Mouse (Mus musculus): ENCODE measurements at regions not wholly inside any gene's neighbourhood (a gene's known extent, or its start where the extent isn't known, plus 50 kb on each side); places are given as distances from the start of the nearest gene placed in this dataset.

GRCm38 (mm10) chr10:21517721-21518120, 75.2 kb upstream of the 1700020N01Rik start:
- Histone ChIP-seq H3K4me3 (ENCODE audit: low read depth, low read length) (no peak overlapping the region), H3K9ac (ENCODE audit: low read depth, low read length) (no peak overlapping the region), H3K9me3 (replicated peaks; ENCODE audit: control insufficient read depth, low read length) (no peaks in the 10 kb centered on the region), H3K27me3 (ENCODE audit: control insufficient read depth, insufficient read depth, low read length) (no peaks in the 10 kb centered on the region), H3K4me2 (no peak overlapping the region), H3K36me3 (ENCODE audit: control insufficient read depth, insufficient read depth, low read length) (no peaks in the 10 kb centered on the region), H3K4me1 (ENCODE audit: control insufficient read depth, insufficient read depth, low read length) (0 out of 2 replicates have a peak, but pooled peaks cover 3% of the 10 kb centered on the region), H3K27ac (ENCODE audit: low read depth, low read length) (no peak overlapping the region)
- 84% methylated on average over 6 of the region's 6 CpGs for WGBS (ENCODE audit: insufficient replicate concordance)
- ATAC-seq (replicated peaks; ENCODE audit: insufficient number of reproducible peaks, low FRiP score, low TSS enrichment): no peak

GRCm38 (mm10) chr10:21520854-21521253, 72.1 kb upstream of the 1700020N01Rik start:
- Histone ChIP-seq H3K4me3 (ENCODE audit: low read depth, low read length) (no peak overlapping the region), H3K27ac (ENCODE audit: low read depth, low read length) (no peak overlapping the region), H3K9me3 (replicated peaks; ENCODE audit: control insufficient read depth, low read length) (no peaks in the 10 kb centered on the region), H3K4me1 (ENCODE audit: control insufficient read depth, insufficient read depth, low read length) (0 out of 2 replicates have a peak, but pooled peaks cover 3% of the 10 kb centered on the region), H3K36me3 (ENCODE audit: control insufficient read depth, insufficient read depth, low read length) (no peaks in the 10 kb centered on the region), H3K27me3 (ENCODE audit: control insufficient read depth, insufficient read depth, low read length) (no peaks in the 10 kb centered on the region), H3K9ac (ENCODE audit: low read depth, low read length) (no peak overlapping the region), H3K4me2 (no peak overlapping the region)
- no peak for ATAC-seq (replicated peaks; ENCODE audit: insufficient number of reproducible peaks, low FRiP score, low TSS enrichment)
- WGBS (ENCODE audit: insufficient replicate concordance): 83% methylated on average over 9 of the region's 9 CpGs

- no peak overlapping the region for H3K4me3 ChIP-seq (ENCODE audit: low read depth, low read length)
- H3K4me1 ChIP-seq (ENCODE audit: control insufficient read depth, insufficient read depth, low read length): no peaks in the 10 kb centered on the region
- no peak overlapping the region for H3K4me2 ChIP-seq
- no peaks in the 10 kb centered on the region for H3K36me3 ChIP-seq (ENCODE audit: control insufficient read depth, insufficient read depth, low read length)
- no peaks in the 10 kb centered on the region for H3K9me3 ChIP-seq (replicated peaks; ENCODE audit: control insufficient read depth, low read length)
- no peak overlapping the region for H3K27ac ChIP-seq (ENCODE audit: low read depth, low read length)
- no peak overlapping the region for H3K9ac ChIP-seq (ENCODE audit: low read depth, low read length)
- no peaks in the 10 kb centered on the region for H3K27me3 ChIP-seq (ENCODE audit: control insufficient read depth, insufficient read depth, low read length)
- no peak for ATAC-seq (replicated peaks; ENCODE audit: insufficient number of reproducible peaks, low FRiP score, low TSS enrichment)
- WGBS (ENCODE audit: insufficient replicate concordance): 23% methylated on average over 2 of the region's 2 CpGs
These were observed 67.4 kb upstream of the 1700020N01Rik start for GRCm38 (mm10) chr10:21525555-21525954.

GRCm38 (mm10) chr10:21528396-21528795, 64.5 kb upstream of the 1700020N01Rik start:
- ATAC-seq (replicated peaks; ENCODE audit: insufficient number of reproducible peaks, low FRiP score, low TSS enrichment): no peak
- Histone ChIP-seq H3K4me2 (no peak overlapping the region), H3K9me3 (replicated peaks; ENCODE audit: control insufficient read depth, low read length) (no peaks in the 10 kb centered on the region), H3K9ac (ENCODE audit: low read depth, low read length) (no peak overlapping the region), H3K4me1 (ENCODE audit: control insufficient read depth, insufficient read depth, low read length) (no peaks in the 10 kb centered on the region), H3K27me3 (ENCODE audit: control insufficient read depth, insufficient read depth, low read length) (no peaks in the 10 kb centered on the region), H3K4me3 (ENCODE audit: low read depth, low read length) (no peak overlapping the region), H3K27ac (ENCODE audit: low read depth, low read length) (no peak overlapping the region), H3K36me3 (ENCODE audit: control insufficient read depth, insufficient read depth, low read length) (no peaks in the 10 kb centered on the region)
- 80% methylated on average over 3 of the region's 3 CpGs for WGBS (ENCODE audit: insufficient replicate concordance)

- no peaks in the 10 kb centered on the region for H3K4me1 ChIP-seq (ENCODE audit: control insufficient read depth, insufficient read depth, low read length)
- no peak for ATAC-seq (replicated peaks; ENCODE audit: insufficient number of reproducible peaks, low FRiP score, low TSS enrichment)
- no peaks in the 10 kb centered on the region for H3K27me3 ChIP-seq (ENCODE audit: control insufficient read depth, insufficient read depth, low read length)
- no peak overlapping the region for H3K9ac ChIP-seq (ENCODE audit: low read depth, low read length)
- H3K9me3 ChIP-seq (replicated peaks; ENCODE audit: control insufficient read depth, low read length): no peaks in the 10 kb centered on the region
- 64% methylated on average over 10 of the region's 10 CpGs for WGBS (ENCODE audit: insufficient replicate concordance)
- H3K36me3 ChIP-seq (ENCODE audit: control insufficient read depth, insufficient read depth, low read length): no peaks in the 10 kb centered on the region
- H3K4me2 ChIP-seq: no peak overlapping the region
- H3K4me3 ChIP-seq (ENCODE audit: low read depth, low read length): no peak overlapping the region
- no peak overlapping the region for H3K27ac ChIP-seq (ENCODE audit: low read depth, low read length)
These were observed 63.7 kb upstream of the 1700020N01Rik start for GRCm38 (mm10) chr10:21529098-21529749.

GRCm38 (mm10) chr10:21532142-21532541, 60.8 kb upstream of the 1700020N01Rik start:
- Histone ChIP-seq H3K27ac (ENCODE audit: low read depth, low read length) (no peak overlapping the region), H3K4me2 (no peak overlapping the region), H3K27me3 (ENCODE audit: control insufficient read depth, insufficient read depth, low read length) (no peaks in the 10 kb centered on the region), H3K36me3 (ENCODE audit: control insufficient read depth, insufficient read depth, low read length) (no peaks in the 10 kb centered on the region), H3K9ac (ENCODE audit: low read depth, low read length) (no peak overlapping the region), H3K9me3 (replicated peaks; ENCODE audit: control insufficient read depth, low read length) (no peaks in the 10 kb centered on the region), H3K4me3 (ENCODE audit: low read depth, low read length) (no peak overlapping the region), H3K4me1 (ENCODE audit: control insufficient read depth, insufficient read depth, low read length) (no peaks in the 10 kb centered on the region)
- no peak for ATAC-seq (replicated peaks; ENCODE audit: insufficient number of reproducible peaks, low FRiP score, low TSS enrichment)
- WGBS (ENCODE audit: insufficient replicate concordance): 57% methylated on average over 1 of the region's 1 CpGs

- 59% methylated on average over 5 of the region's 5 CpGs for WGBS (ENCODE audit: insufficient replicate concordance)
- H3K9ac ChIP-seq (ENCODE audit: low read depth, low read length): no peak overlapping the region
- no peaks in the 10 kb centered on the region for H3K36me3 ChIP-seq (ENCODE audit: control insufficient read depth, insufficient read depth, low read length)
- H3K4me2 ChIP-seq: no peak overlapping the region
- H3K27ac ChIP-seq (ENCODE audit: low read depth, low read length): no peak overlapping the region
- H3K27me3 ChIP-seq (ENCODE audit: control insufficient read depth, insufficient read depth, low read length): no peaks in the 10 kb centered on the region
- H3K4me1 ChIP-seq (ENCODE audit: control insufficient read depth, insufficient read depth, low read length): no peaks in the 10 kb centered on the region
- ATAC-seq (replicated peaks; ENCODE audit: insufficient number of reproducible peaks, low FRiP score, low TSS enrichment): no peak
- no peak overlapping the region for H3K4me3 ChIP-seq (ENCODE audit: low read depth, low read length)
- H3K9me3 ChIP-seq (replicated peaks; ENCODE audit: control insufficient read depth, low read length): no peaks in the 10 kb centered on the region
These were observed 57.3 kb upstream of the 1700020N01Rik start for GRCm38 (mm10) chr10:21535631-21536030.

- 76% methylated on average over 6 of the region's 6 CpGs for WGBS (ENCODE audit: insufficient replicate concordance)
These were observed 54.5 kb upstream of the 1700020N01Rik start for GRCm38 (mm10) chr10:21538481-21538880.

More at GRCm38 (mm10) chr10:21538481-21538880, 54.5 kb upstream of the 1700020N01Rik start:
- Histone ChIP-seq H3K9me3 (replicated peaks; ENCODE audit: control insufficient read depth, low read length) (no peaks in the 10 kb centered on the region), H3K4me2 (no peak overlapping the region), H3K36me3 (ENCODE audit: control insufficient read depth, insufficient read depth, low read length) (no peaks in the 10 kb centered on the region), H3K9ac (ENCODE audit: low read depth, low read length) (no peak overlapping the region), H3K4me3 (ENCODE audit: low read depth, low read length) (no peak overlapping the region), H3K4me1 (ENCODE audit: control insufficient read depth, insufficient read depth, low read length) (no peaks in the 10 kb centered on the region), H3K27ac (ENCODE audit: low read depth, low read length) (no peak overlapping the region), H3K27me3 (ENCODE audit: control insufficient read depth, insufficient read depth, low read length) (no peaks in the 10 kb centered on the region)
- no peak for ATAC-seq (replicated peaks; ENCODE audit: insufficient number of reproducible peaks, low FRiP score, low TSS enrichment)
